Mouse (Mus musculus) CD4-positive, CD25-positive, alpha-beta regulatory T cell, adult 2 months (primary cell): Measurements from ENCODE around the gene Ptprg.

ENCODE experiments used
- DNase-seq: peaks from one replicate; pipeline ENCODE4 v3.0.0-alpha.2; 2012; ENCODE audit warnings: low read depth, low spot score

Ptprg gene

DNA sequence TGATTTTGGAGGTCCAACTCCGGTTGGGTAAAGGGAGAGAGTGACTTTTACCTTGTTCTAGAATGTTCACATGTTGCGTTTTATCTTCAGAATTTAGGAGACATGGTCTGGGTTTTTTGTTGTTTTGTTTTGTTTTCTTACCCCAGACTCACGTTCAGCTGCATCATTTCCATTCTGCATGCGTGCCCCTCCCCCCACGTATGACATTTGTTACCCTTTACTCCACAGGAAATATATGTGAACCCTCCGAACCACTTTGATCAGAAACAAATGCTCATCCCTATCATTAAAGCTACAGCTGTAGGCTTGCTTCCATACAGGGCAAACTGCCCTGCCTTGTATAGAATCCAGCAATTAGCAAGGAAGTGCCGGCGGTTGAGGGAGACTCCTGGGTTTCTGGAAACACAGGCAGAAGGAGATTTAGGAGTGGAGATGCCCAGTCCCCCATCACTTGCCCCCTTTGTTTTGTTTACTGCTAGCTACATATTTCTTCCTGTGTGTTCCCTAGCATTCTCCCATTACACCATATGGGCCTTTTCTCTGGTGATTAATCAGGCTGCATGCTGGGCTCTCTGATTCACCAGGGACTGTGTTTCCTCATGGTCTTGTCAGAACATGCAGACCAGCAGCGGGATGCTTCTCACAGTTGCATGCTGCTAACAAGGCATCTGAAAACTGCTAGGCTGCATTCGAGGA lies 130.2 kb downstream of the Ptprg start:
- DNase-seq = no peak

DNA sequence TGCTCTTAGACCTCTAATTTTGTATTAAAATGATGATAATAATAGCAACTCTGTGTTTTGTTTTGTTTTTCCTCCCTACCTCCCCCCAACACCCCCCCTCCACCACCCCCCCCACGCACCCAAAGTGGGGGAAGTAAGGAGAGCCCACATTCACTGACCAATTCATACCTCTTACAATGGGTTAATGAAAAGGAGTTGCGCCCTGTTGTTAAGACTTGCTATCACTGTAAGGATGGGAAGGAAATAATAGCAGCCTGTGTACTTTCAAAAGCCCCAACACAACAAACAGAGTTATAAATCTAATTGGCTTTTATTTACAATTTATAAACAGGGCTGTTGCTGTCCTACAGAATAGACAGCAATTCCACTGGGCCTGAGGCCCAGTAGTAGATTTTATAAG lies 130.8 kb downstream of the Ptprg start:
- DNase-seq = no peak

DNA sequence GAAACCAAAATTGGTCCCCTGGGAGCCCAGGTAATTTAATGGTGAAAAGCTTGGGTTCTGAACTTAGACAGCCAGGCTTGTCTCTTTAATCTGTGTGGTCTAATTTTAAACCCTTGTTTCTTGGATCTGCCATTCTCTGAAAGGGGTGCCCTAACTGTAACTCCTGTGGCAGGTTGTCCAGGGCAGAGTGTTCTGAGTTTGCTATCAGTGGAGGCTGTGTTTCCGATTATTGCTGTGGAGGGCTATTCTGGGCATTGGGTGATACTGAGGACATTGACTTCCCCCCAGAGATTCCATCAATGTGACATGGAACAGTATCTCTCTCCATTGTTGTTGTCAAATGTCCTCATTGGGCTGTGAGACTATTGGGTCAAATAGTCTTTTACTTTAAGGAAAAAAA lies 134.2 kb downstream of the Ptprg start:
- no peak for DNase-seq

DNA sequence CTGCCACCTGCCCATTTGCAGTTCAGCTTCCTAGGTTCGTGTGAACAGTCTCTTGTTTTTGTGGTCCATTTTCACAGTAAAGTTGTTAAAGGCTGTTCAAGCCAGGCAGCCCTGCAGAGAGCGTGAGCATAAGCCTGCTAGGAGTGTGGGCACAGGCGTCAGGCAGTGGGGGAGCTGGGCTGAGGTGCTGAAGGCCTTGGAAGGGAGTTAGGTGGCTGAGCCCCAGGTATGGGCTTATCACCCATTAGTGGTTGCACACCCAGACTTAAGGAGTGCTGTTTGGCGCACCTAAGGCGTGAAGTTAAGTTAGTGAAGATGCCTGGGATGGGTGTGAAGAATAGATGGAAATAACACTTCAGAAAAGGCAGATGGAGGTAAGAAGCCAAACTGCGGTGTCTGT lies 134.8 kb downstream of the Ptprg start:
- no peak for DNase-seq

DNA sequence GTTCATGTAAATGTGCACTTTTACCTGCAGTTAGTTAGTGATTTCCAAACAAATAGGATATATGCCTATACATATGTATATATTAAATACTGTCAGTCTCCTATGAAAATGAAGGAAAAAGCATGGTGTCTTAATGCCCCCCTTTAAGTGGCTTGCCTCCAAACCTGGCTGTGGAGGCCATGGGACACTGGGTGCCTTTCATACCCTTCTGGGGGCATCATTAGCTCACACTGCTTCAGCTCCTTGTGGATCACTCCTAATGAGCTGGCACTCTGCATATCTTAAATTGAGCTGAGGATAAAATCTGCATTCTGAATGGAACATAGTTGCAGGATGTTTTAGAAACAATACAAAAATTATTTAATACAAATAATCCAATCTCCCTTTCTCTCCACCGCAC lies 136.7 kb downstream of the Ptprg start:
- DNase-seq = no peak

DNA sequence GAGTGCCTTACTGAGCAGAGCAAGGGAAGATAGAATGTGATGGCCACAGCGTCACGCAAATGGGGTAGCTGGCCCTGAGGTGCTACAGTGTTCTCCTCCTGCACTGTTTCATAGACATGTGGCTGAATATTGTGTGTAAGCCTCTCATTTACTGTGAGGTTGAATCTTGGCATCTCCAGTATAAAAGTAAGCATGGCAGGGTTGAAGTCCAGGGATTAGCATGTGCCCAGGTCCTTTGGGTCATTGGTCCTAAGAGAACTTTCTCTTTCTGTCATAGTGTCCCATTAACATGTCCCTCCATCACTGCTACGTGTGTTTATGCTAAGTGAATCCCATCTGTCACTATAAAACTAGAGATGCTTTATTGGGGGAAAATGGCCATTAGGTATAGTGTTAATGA lies 138.2 kb downstream of the Ptprg start:
- no peak for DNase-seq

DNA sequence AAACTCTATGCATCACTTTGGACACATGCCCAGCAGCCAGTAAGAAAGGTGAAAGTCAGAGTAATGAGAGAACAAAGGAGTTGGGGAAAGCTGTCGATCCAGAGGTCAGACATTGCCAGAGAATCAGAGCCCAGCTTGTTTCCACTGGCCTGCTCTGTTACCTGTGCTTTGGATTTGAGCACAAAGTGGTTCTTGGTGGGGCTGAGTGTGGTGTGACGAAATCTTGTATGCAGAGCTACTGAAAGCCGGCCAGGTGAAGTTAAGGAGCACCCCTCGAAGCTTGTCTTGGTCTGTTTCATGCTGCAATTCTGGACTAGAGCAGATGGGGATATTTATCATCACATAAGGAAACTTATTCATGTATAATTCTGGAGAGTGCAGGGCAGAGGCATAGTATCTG lies 145.5 kb downstream of the Ptprg start:
- DNase-seq = no peak

DNA sequence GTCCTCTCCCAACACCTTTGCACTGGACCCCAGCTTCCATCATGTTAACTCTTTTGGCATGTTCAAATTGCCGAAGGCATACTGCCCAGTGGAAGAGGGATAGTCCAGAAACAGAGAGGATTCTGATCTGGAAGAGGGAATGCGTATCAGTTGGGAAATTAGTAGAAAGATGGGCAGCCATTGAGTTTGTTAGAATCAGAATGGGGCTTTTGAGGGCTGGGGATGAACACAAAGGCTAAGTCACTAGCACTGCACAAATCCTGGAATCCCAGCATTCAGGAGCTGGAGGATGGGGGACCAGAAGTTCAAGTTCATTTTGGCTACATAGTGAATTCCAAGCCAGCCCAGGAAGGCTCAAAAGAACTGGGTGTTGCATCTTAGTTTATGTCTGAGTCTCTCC lies 146.3 kb downstream of the Ptprg start:
- no peak for DNase-seq

DNA sequence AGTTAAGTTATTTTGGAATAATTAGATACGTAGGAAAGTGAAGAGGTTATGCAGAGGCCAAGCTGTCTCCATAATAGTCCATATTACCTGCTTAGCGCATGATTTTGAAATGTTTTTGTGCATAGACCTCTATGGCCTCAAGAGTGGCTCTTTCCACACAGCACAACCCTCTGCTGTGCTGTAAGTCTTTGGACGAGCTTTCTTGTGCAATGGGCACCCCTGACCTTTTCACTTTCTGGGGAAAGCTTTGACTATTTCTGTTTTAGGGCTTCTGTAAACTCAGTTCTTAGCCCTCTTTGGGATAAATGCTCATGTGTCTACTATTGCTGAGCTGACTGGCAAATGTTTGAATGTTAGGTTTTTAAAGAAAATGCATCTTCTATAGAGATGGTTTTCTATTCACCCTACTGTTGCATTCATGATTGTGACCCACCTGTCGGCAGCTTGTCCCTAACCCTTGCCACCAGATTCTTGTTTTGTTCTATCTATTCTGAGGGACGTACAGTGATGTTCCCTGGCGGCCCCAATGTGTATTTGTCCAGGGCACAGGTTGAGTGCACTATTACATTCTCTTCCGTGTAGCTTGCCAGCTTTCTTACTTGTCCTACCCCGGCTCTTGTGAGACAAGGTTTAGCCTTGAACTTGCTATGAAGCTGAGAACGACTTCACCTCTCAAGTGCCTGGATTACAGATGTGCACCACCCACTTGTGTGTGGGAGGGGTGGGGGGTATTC lies 148.4 kb downstream of the Ptprg start:
- no peak for DNase-seq

DNA sequence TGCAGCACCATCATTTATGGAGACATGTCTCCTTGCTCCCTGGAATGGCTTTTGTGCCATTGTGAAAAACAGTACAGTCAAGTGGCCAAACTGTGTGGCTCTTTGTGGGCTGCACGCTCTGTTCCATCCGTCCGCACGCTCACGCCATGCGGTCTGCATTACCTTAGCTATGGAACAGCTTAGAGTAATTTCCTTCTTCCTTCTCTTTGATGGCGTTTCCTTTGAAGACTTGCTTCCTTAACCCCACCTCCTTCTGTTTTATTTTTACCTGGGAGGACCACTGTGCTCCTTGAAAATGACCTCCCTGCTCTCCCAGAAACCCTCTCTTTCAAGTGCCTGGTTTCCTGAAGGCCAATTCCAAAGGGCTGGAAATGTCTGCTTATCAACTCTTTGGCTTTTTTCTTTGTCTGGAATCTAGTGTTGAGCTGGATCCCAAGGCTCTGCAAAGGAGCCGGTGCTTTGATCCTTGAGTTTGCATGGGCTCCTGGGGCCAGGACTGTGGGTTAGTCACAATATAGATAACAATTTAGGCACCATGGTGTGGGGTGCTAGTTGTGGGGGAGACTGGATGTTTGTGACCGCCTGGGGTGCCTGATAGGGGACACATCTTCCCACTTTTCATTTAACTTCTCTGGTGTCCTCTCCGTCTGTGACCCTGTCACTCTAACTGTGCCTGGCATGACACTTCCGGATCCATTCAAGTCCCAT lies 149.6 kb downstream of the Ptprg start:
- no peak for DNase-seq

DNA sequence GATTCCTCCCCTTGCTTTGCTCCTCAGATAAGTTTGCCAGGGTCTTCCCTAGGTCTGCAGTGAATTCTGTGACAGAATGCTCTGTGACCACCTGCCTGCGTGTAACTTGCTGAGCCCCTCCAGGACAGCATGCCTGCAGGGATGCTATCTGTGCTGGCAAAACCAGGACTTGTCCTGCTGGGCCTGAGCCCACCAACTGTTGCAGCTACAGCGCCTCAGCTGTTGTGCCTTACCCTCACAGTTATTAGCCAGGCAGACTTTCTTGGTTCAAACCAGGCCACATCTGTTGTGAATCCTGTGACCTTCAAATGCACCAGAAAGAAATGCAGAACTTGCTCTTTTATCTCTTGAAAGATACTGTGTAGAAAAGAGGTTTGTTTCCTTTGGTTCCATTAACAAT lies 151.5 kb downstream of the Ptprg start:
- DNase-seq = no peak

DNA sequence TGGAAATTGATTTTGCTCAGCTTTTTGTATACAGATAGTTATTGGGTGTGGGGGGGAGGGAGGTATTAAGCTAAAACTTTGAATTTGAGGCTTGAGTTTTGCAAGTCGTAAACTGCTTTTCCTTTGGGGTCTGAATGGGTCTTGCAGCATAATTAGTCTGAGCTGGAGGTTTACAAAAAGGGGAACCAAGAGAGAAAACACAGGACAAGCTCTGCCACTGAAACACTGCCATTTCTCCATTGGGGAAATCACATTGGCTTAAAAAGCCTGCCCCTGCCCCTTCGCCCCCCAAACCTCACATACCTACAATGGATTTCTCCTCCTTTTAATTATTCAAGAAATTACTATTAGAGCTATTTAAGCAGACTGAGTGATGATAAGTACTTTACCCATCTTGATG lies 156.0 kb downstream of the Ptprg start:
- no peak for DNase-seq

DNA sequence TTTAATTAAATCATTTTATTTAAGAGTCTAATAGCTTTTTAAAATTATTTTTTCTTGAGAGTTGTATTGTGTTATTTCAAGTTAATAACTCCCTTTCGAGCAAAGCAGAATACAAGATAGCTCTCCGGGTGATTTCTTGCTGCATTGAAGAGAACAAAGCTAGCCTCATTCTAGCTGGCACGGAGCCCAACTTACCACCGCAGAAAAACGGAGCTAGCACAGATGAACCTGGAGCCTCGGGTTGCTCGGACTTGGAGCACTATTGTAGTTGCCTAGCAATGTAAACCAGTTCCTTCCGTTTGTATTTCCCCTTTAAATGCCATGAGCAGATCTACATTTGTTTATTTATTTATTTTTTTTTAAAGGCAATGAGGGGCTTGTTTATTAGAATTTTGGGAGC lies 156.5 kb downstream of the Ptprg start:
- no peak for DNase-seq

DNA sequence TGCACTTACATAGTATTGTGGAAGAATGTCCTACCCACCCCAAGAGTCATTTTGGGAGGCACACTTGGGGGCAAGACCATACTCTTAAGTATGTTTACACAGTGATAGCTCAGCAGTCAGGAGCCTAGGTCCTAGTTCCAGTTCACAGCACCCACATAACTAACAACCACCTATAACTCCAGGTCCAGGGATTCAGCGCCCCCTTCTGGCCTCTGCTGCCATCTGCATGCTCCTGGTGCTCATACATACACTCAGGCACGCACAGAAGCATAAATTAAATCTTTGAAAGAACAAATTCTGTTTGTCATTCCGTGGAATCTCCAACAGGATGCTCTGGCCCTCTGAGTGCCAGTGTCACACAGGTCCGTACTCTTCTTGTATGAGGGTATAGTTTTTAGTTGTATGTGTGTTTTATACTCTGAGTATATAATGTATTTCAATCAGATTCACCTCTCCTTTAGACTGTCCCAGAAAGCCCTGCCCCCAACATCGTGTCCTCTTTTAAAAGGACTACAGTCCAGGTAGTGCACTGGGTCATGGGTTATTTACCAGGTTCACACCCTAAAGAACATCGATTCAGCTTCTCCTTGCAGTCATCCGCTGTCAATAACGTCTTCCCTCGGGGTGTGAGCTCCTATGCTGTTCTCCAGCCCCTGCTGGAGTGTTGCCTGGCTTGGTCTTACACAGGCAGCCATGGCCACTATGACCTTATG lies 157.2 kb downstream of the Ptprg start:
- DNase-seq = no peak

DNA sequence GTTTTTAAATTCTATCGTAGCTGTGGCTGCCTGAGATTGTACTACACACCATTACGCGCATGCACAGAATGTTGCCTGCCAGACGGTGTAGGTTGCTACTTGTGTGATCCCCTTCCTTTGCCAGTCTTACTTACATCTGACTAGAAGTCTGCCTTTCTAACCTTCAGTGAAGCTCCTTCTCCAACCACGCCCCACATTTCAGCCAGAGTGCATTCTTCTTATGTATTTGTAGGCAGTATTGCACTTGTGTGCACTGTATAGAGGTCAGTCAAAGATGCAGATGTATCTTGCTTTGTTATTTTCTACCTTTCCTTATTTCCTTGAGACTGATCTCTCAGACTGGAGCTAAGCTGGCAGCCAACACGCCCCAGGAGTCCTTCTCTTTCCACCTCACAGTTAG lies 158.8 kb downstream of the Ptprg start:
- no peak for DNase-seq

DNA sequence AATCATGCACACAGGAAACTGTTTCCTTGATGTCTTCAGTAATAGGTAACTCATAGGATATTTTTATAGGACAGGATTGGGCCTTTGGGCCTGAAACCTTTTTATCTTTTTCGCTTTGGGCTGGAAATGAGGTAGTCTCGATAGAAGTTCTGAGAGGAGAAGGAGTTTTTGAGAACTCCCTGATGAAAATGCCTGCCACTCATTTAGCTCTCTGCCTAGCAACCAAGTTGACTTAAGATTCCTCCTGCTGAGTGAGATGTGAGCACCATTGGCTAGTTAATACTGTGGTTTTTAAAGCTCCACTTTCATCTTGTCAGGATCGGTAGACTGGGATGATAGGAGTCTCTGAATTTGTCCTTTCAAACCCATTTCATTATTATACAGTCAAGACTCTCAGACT lies 162.9 kb downstream of the Ptprg start:
- DNase-seq = no peak

DNA sequence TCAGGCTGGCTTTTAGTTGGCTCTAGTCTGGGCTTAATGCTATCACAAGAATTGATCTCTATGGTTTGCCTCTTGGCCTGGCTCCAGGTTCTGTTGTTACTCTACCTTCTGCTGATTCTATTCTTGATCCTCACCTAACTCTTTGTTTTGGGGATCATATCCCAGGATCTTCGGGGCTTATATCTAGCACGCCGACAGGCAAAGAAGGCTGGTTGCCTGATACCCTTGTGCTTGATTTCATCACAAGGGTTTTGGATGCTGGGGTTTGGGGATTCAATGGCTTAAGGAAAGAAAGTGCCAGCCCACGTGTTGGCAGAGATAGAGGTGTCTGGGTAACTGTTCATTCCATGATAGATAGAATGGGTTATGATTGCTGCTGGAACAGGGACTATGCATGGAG lies 164.9 kb downstream of the Ptprg start:
- no peak for DNase-seq

DNA sequence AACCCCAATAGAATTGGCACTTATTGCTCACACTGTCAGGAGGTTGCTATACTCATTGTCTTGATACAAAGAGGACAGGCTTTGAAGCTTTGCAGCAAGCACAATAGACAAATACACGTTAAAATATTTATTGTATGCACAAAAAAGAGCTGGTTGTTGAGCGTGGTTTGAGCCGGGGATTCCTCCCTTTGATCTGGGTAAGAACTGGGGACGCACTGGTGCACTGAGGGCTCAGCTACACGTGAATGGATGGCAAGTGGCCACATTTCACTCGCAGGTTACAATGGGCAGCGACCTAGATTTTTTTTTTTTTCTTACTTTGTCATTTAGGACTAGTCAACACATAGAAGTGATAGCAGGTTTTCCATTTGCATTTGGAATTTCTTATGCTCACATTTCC lies 165.9 kb downstream of the Ptprg start:
- no peak for DNase-seq

DNA sequence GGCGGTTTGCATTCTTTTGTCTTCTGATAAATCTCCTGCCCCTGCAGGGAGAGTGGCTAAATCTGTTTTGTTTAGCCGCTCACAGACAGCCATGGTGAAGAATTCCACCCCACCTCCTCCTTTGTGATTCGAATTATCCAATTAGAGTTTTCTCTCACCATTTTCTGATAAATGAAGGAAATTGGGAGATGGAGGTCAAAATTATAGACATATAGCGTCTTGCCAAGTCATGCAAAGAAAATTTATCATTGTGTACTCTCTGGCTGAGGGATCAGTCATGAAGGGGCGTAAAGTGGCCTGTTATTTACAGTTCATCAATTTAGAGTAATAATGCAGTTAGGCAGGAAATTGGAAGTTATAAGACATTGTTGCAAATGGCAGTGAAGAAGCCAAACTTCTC lies 168.8 kb downstream of the Ptprg start:
- DNase-seq = no peak

DNA sequence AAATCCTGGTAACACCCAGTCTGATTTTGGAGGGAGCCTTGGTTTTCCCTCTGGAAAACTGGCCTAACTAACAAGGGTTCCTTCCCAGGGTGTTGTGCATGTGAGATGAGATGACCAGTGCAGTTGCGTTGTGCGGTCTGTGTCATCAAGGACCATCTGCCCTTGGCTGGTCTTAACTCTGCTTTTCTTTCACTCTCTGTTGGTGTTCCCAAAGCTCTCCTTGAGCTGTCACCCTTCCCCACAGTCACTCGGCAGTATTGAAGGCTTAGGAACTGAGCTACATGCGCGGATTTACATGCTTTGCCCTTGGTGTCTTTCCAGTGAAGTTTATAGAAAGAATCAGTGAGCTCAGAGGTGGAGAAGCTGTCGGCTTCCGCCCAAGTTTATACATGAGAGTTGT lies 170.5 kb downstream of the Ptprg start:
- DNase-seq = no peak

DNA sequence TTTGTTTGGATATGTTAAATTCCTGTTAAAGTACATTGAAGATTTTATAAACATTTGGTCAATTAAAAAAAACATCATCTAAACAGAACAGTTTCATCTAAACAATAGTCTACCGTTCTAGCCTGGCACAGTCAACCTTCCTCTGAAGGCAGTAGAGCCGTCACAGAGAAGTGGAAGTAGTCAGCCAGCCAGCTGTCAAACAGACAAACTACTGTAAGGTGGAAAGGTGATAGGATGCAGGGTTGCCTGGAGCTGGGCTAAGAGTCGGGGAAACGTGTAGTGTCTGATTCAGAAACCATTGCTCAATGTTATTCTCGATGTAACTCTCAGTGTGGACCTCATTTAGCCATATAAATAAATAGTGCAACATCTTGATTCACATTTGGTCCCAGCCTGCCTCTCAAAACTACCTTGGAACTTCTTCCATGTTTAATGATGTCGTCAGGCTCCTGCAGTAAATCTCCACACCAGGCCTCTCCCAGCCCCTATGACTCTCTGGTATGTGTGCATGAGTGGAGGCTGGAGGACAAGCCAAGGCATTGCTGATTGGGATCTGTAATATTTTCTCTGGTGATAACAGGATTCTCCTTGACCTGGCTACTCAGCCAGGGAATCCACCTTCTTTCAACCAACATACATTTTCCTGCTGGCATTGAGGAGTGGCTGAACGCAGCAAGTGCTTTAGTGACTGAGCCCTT lies 178.0 kb downstream of the Ptprg start:
- no peak for DNase-seq

DNA sequence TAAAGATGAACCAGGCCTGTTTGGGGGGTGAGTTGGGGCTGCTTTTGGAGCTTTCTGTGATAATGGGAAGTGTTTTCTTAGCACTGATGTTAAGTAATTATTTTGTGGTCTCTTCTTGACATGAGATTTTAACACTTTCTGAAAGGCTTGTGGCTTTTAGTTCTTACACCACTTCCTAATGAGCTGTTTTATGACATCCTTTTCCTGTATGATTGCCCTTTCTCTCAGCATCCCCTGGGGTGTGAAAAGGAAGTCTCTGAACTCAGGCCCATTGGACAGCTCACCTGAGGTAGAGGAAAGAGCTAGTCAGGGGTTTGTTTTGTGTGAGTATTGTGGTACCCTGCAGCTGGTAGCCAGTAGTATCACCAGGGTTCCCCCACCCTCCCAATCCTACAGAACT lies 179.0 kb downstream of the Ptprg start:
- DNase-seq = no peak
